Mouse (Mus musculus) E14TG2a.4 (cell line): ENCODE results near the gene Trim3.

ENCODE experiments used
- CTCF ChIP-seq: conservative IDR thresholded peaks from 2 replicates; pipeline ENCODE4 v1.5.1; 2014; ENCODE audit warnings: low read length
- NANOG ChIP-seq: IDR thresholded peaks from 2 replicates; pipeline ENCODE4 v1.6.1; 2014; ENCODE audit warnings: borderline replicate concordance, low read length, mixed read lengths
- POU5F1 ChIP-seq: IDR thresholded peaks from 2 replicates; pipeline ENCODE4 v1.6.1; 2014; ENCODE audit warnings: low read length, borderline replicate concordance

GRCm38 (mm10) chr7:105621053-105621452 lies 12.3 kb downstream of the Trim3 start:
- no peak for TF ChIP-seq CTCF
- no peak for TF ChIP-seq NANOG
- no peak for TF ChIP-seq POU5F1
